Mouse (Mus musculus) adrenal gland, postnatal 10 days (tissue): ENCODE data around the gene Glrx5. TPM values are rescaled to one million over a fixed set of nuclear protein-coding genes. Genes with fewer than 3 reads are reported as not detected.

Experiments
- DNase-seq: peaks from one replicate; pipeline ENCODE4 v3.0.0; 2021; ENCODE audit warnings: mixed read lengths
- microRNA-seq: library from miRNA; unstranded; fragments of <30 nt; microRNA quantifications from one replicate; pipeline ENCODE4 v1.2.0, GENCODE M21; 2021
- total RNA-seq, 2 experiments: library from RNA; stranded (reverse); gene quantifications; 2 replicates each; pipeline ENCODE4 v1.2.3; 2021

Glrx5 gene
- total RNA-seq, 2 experiments from 2014 or later, result 158 to 160 TPM

- DNase-seq, result peak; percentile 57
Observed at GRCm38 (mm10) chr12:105073708-105074107, 41.2 kb downstream of the Glrx5 start.

GRCm38 (mm10) chr12:105075496-105075895 lies 43.0 kb downstream of the Glrx5 start:
- no peak for DNase-seq

- DNase-seq, result no peak
Observed at GRCm38 (mm10) chr12:105076511-105076910, 44.0 kb downstream of the Glrx5 start.

GRCm38 (mm10) chr12:105077232-105077631 lies 44.7 kb downstream of the Glrx5 start:
- no peak for DNase-seq

- no peak for DNase-seq
Observed at GRCm38 (mm10) chr12:105084171-105084570, 51.7 kb downstream of the Glrx5 start.

- no peak for DNase-seq
Observed at GRCm38 (mm10) chr12:105084816-105085215, 52.3 kb downstream of the Glrx5 start.

- DNase-seq, result no peak
Observed at GRCm38 (mm10) chr12:105085296-105085695, 52.8 kb downstream of the Glrx5 start.

- no peak for DNase-seq
Observed at GRCm38 (mm10) chr12:105086781-105087180, 54.3 kb downstream of the Glrx5 start.

GRCm38 (mm10) chr12:105087353-105087752 lies 54.9 kb downstream of the Glrx5 start:
- DNase-seq, result no peak

GRCm38 (mm10) chr12:105089231-105089630 lies 56.7 kb downstream of the Glrx5 start:
- no peak for DNase-seq

- DNase-seq, result no peak
Observed at GRCm38 (mm10) chr12:105091604-105092003, 59.1 kb downstream of the Glrx5 start.

Small RNA genes lying within 50 kb of the gene (microRNA-seq; reads per million reads assigned to microRNA genes)
- gene Mir3069, result 9.2 reads per million, percentile 15 among the genes with 10 or more reads in this experiment

Other genes starting within 250 kb of the Glrx5 start
- gene Clmn, start 167.6 kb upstream of the Glrx5 start, total RNA-seq, result 10 to 100 TPM; 14.4 to 18.3 TPM
- 1 to 10 TPM; 9.1 to 9.5 TPM for gene Syne3, start 22.9 kb upstream of the Glrx5 start, total RNA-seq
- not detected for gene Tcl1b2, start 113.3 kb downstream of the Glrx5 start, total RNA-seq
- gene Tcl1b1, start 127.0 kb downstream of the Glrx5 start, total RNA-seq, result not detected
- gene Tcl1b5, start 143.7 kb downstream of the Glrx5 start, total RNA-seq, result not detected
- not detected for gene Tcl1b3, start 158.4 kb downstream of the Glrx5 start, total RNA-seq
- not detected for gene Tcl1b4, start 169.3 kb downstream of the Glrx5 start, total RNA-seq
- under 1 TPM; 0.21 to 0.39 TPM for gene Tcl1, start 190.1 kb downstream of the Glrx5 start, total RNA-seq